Mouse (Mus musculus) liver, embryonic 14.5 days (tissue): ENCODE results near the gene Pak6. TPM values are rescaled to one million over a fixed set of nuclear protein-coding genes. Genes with fewer than 3 reads are reported as not detected.
A peak's percentile ranks its signal among the peaks of the same experiment; 100 is the strongest.

Source experiments
- ATAC-seq: fragments of 200-750 bp; cut with Nextera tagmentation; 2 replicates; pipeline ENCODE4 v1.8.0; 2017; ENCODE audit warnings: moderate number of reproducible peaks, mild to moderate bottlenecking, moderate library complexity; ENCODE audit not compliant: insufficient read depth
- DNase-seq, 3 experiments: peaks; one replicate each; pipeline ENCODE4 v3.0.0-alpha.2; 2012 to 2013; ENCODE audit warnings: low read depth in 3 of 3, low spot score in 3 of 3
- H3K27ac ChIP-seq: fragments of 300-500 bp; sonication (generic); 2 replicates; pipeline ENCODE4 v1.5.1; 2014; ENCODE audit warnings: moderate library complexity, mild to moderate bottlenecking, control low read depth, inconsistent platforms
- H3K27me3 ChIP-seq: fragments of 300-500 bp; sonication (generic); 2 replicates; pipeline ENCODE4 v1.6.1; 2014; ENCODE audit warnings: mild to moderate bottlenecking, low read length, moderate library complexity; ENCODE audit not compliant: control insufficient read depth, insufficient read depth
- H3K36me3 ChIP-seq: fragments of 300-500 bp; sonication (generic); replicated peaks from 2 replicates; pipeline ENCODE4 v1.6.1; 2014; ENCODE audit warnings: low read depth; ENCODE audit not compliant: control insufficient read depth, insufficient read depth
- H3K4me1 ChIP-seq, 2 experiments: fragments of 200-500 bp in 1 of 2; fragments of 300-500 bp in 1 of 2; sonication (generic) in 1 of 2; replicated peaks; 2 replicates each; pipeline ENCODE4 v1.6.1; 2012 to 2014; ENCODE audit warnings: antibody characterized with exemption in 1 of 2, inconsistent platforms in 1 of 2, low read length in 1 of 2; ENCODE audit not compliant: control insufficient read depth in 2 of 2, insufficient read depth in 2 of 2
- H3K4me2 ChIP-seq: fragments of 300-500 bp; sonication (generic); 2 replicates; pipeline ENCODE4 v1.6.1; 2014; ENCODE audit warnings: low read depth, mild to moderate bottlenecking, control low read depth, moderate library complexity
- H3K4me3 ChIP-seq, 2 experiments: fragments of 200-500 bp in 1 of 2; fragments of 300-500 bp in 1 of 2; sonication (generic) in 1 of 2; 2 replicates each; pipeline ENCODE4 v1.5.1; 2012 to 2014; ENCODE audit warnings: low read depth in 2 of 2, low read length in 2 of 2, mild to moderate bottlenecking in 2 of 2, control low read depth in 1 of 2, inconsistent platforms in 1 of 2, moderate library complexity in 1 of 2; ENCODE audit not compliant: insufficient read depth in 1 of 2
- H3K9ac ChIP-seq: fragments of 300-500 bp; sonication (generic); replicated peaks from 2 replicates; pipeline ENCODE4 v1.6.1; 2014; ENCODE audit warnings: mild to moderate bottlenecking, control low read depth, moderate library complexity
- H3K9me3 ChIP-seq: fragments of 300-500 bp; sonication (generic); 2 replicates; pipeline ENCODE4 v1.6.1; 2016; ENCODE audit warnings: low read length, mixed read lengths; ENCODE audit not compliant: control insufficient read depth
- CTCF ChIP-seq: IDR thresholded peaks from 2 replicates; pipeline ENCODE4 v1.5.1; 2016; ENCODE audit warnings: antibody characterized with exemption, low read depth, control low read depth
- EP300 ChIP-seq: IDR thresholded peaks from 2 replicates; pipeline ENCODE4 v1.6.1; 2016; ENCODE audit warnings: antibody characterized with exemption, low read depth
- WGBS: fragments of 180-500 bp; shearing (Covaris S2); extraction: QIAGEN DNeasy Blood & Tissue Kit; methylation state at CpG from one replicate; pipeline ENCODE4 v1.1.7; 2014; ENCODE audit not compliant: insufficient replicate concordance; 5-methylcytosine and 5-hydroxymethylcytosine counted together
- polyA plus RNA-seq, 2 experiments: library from polyadenylated mRNA; depleted of rRNA in 1 of 2; stranded (reverse) in 1 of 2; unstranded in 1 of 2; fragments of >200 nt; fragmentation: Nextera tagmentation in 1 of 2; extraction: Ambion mirVana in 1 of 2; gene quantifications; 2 replicates each; pipeline versions ENCODE4 v1.2.1 to v1.2.3; 2012 to 2014

The Pak6 gene
- polyA plus RNA-seq, 2 experiments = 0.17 to 0.48 TPM

DNA sequence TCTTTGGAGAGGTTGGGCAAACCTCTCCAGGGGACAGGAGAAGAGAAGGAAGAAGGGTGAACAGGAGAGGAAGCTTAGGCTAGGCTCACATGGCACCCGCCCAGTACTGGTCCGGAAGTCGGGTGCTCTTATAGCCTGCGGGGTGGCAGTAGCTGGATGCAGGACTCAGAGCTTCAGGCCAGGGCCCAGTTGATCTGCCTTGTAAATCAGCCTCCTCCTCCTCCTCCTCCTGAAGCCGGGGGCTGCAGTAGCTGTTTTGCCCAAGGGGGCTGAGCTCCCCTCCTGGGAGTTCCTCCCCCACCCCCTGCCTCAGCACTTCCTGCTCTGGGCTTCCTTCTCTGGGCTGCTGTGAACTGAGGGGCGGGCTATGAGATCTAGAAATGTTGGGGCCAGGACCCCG is 65.2 kb downstream of the Pak6 start, which contains the start of gene Plcb2:
TSS of gene Plcb2 (minus strand) at position 102 of the 400 bp plus-strand sequence.
- Histone ChIP-seq H3K4me1 (peaks cover 0 to 13% of the 10 kb centered on the region in 2 experiments; a peak in 2 of 4 replicates), H3K9ac (no peak within 1 kb of the TSS), H3K27ac (no peak within 1 kb of the TSS), H3K4me2 (peak within 1 kb of the TSS; percentile 7), H3K9me3 (no peaks in the 10 kb centered on the region), H3K27me3 (no peaks in the 10 kb centered on the region), H3K4me3 (peak within 1 kb of the TSS; percentile 22 to 38; a peak in 3 of 4 replicates), H3K36me3 (no peaks in the 10 kb centered on the region)
- TF ChIP-seq CTCF (no peak), EP300 (no peak)
- WGBS = 9% methylated on average over 7 of the region's 7 CpGs
- DNase-seq (no peak), ATAC-seq (peak; percentile 27; the same call in 1 of the 2 replicates)

DNA sequence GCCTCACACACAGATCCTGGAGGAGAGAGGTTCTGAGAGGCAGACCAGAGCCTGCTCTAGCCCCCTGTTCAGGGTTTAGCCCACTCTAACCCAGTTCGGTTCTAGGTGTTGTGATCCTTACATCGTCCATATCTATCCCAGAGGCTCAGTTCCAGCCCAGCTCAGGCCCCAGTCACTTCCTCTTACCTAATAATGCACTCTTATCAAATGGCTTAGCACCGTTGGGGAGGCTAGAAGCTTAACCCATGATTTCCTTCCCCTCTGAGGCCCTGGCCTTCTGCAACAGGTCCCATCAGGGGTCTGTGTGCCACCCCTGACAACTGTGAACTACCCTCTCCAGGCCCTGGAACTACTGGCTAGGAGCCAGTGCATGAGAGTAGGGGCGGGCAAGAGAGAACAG is 66.1 kb downstream of the Pak6 start:
- TF ChIP-seq EP300 (no peak), CTCF (no peak)
- no peak overlapping the region for H3K27ac ChIP-seq
- no peak overlapping the region for H3K9ac ChIP-seq
- H3K4me1 ChIP-seq = peaks cover 0 to 6% of the 10 kb centered on the region in 2 experiments; a peak in 2 of 4 replicates
- no peaks in the 10 kb centered on the region for H3K9me3 ChIP-seq
- H3K4me2 ChIP-seq = no peak overlapping the region
- H3K36me3 ChIP-seq = no peaks in the 10 kb centered on the region
- no peaks in the 10 kb centered on the region; the same call in 1 of the 2 replicates for H3K27me3 ChIP-seq
- no peak for DNase-seq
- WGBS = 13% methylated on average over 4 of the region's 4 CpGs
- no peak for ATAC-seq
- H3K4me3 ChIP-seq = no peak overlapping the region

DNA sequence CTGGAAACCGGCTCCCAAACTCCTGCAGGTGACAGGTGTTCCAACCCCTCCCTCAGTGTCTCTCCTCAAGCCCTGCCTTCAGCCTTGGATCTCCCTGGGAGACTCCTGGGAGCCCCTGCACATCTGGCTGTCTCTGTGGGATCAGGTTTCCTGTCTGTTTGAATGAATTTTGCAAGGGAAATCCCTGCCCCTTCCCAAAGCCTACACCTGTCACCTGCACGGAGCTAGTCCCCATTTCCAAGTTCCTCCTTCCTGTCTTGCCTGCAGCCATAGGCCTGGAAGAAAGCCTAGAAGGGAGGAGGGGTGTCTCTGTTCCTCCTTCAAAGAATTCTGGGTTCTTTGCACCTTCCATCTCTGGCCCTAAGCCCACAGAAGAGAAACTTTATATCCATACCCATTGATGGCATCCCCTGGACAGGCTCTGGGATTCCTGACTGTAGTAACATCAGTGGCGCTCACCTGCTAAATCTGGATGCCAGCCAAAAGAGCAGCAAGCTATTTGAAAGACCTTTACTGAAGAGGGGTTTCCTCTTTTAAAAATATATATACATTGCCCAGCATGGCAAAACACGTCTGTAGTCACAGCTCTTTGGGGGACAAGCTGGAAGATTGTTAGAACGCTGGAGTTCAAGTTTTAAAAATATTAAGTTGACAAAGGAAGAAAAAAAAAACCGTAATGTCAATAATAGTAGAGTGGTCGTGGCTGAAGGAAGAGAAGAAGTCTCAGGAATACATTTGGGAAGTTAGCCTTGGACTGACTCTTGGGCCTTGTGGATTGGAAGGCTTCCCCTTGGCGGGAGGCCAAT is 66.9 kb downstream of the Pak6 start:
- TF ChIP-seq EP300 = no peak
- no peak for TF ChIP-seq CTCF
- 29% methylated on average over 8 of the region's 8 CpGs for WGBS
- no peaks in the 10 kb centered on the region; the same call in 1 of the 2 replicates for H3K27me3 ChIP-seq

DNA sequence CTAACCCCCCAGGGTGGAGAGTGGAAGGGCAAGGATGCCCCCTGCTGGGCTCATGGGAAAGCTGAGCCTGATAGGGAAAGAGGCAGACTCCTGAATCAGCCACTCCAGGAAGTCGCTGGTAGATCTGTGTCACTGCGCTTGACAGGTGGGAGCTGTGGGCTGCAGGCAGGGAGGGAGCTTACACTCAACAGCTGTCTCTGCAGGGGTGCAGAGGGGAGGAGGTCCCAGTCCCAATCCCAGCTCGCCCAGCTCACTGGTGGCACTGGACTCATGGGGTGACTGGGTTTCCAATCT is 67.5 kb downstream of the Pak6 start:
- H3K4me2 ChIP-seq = no peak overlapping the region
- ATAC-seq = peak; percentile 35; the same call in 1 of the 2 replicates
- WGBS = 3% methylated on average over 3 of the region's 3 CpGs
- H3K9me3 ChIP-seq = no peaks in the 10 kb centered on the region
- no peak overlapping the region for H3K4me3 ChIP-seq
- no peak for DNase-seq
- peaks cover 0 to 5% of the 10 kb centered on the region in 2 experiments; a peak in 1 of 4 replicates for H3K4me1 ChIP-seq
- peak; percentile 87 for TF ChIP-seq CTCF
- TF ChIP-seq EP300 = no peak
- H3K27me3 ChIP-seq = no peaks in the 10 kb centered on the region; the same call in 1 of the 2 replicates
- H3K27ac ChIP-seq = no peak overlapping the region
- no peaks in the 10 kb centered on the region for H3K36me3 ChIP-seq
- H3K9ac ChIP-seq = no peak overlapping the region

More for the DNA sequence above, 66.9 kb downstream of the Pak6 start:
- H3K9ac ChIP-seq = no peak overlapping the region
- no peak overlapping the region for H3K4me2 ChIP-seq
- H3K4me3 ChIP-seq = no peak overlapping the region
- no peak overlapping the region for H3K27ac ChIP-seq
- no peaks in the 10 kb centered on the region for H3K9me3 ChIP-seq
- DNase-seq (no peak), ATAC-seq (no peak)
- peaks cover 0 to 5% of the 10 kb centered on the region in 2 experiments; a peak in 1 of 4 replicates for H3K4me1 ChIP-seq
- H3K36me3 ChIP-seq = no peaks in the 10 kb centered on the region

DNA sequence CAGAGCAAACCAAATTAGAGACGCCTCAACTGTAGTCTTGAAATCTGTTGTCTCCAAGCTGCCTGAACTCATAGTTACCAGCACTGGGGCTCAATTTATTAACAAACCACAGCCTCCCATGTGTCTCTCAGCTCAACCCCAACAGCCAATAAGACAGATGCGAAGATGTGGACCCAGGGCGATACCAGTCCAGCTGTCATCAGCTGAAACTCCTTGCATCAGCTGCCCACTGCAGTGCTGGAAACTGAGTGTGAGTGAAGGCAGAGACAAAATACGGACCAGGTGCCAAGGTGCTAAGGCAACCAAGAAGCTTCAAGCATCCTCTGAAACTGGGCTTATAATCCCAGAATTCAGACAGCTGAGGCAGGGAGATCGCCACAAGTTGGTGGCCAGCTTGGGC is 68.9 kb downstream of the Pak6 start:
- 74% methylated on average over 5 of the region's 5 CpGs for WGBS
- no peaks in the 10 kb centered on the region for H3K9me3 ChIP-seq
- no peak overlapping the region for H3K9ac ChIP-seq
- no peak overlapping the region for H3K4me3 ChIP-seq
- no peak overlapping the region for H3K27ac ChIP-seq
- no peak for ATAC-seq
- H3K36me3 ChIP-seq = no peaks in the 10 kb centered on the region
- H3K4me1 ChIP-seq = peaks cover 0 to 5% of the 10 kb centered on the region in 2 experiments; a peak in 1 of 4 replicates
- DNase-seq = no peak
- no peak overlapping the region for H3K4me2 ChIP-seq
- TF ChIP-seq EP300 = no peak
- TF ChIP-seq CTCF = no peak
- no peaks in the 10 kb centered on the region; the same call in 1 of the 2 replicates for H3K27me3 ChIP-seq
